Mouse (Mus musculus) E14TG2a.4 (cell line): ENCODE results near the gene Itgb4.

ENCODE experiments used
- CTCF ChIP-seq: conservative IDR thresholded peaks from 2 replicates; pipeline ENCODE4 v1.5.1; 2014; ENCODE audit warnings: low read length
- NANOG ChIP-seq: IDR thresholded peaks from 2 replicates; pipeline ENCODE4 v1.6.1; 2014; ENCODE audit warnings: borderline replicate concordance, low read length, mixed read lengths

- TF ChIP-seq CTCF (no peak), NANOG (no peak)
Measured at GRCm38 (mm10) chr11:116043286-116043685, 68.8 kb downstream of the Itgb4 start.
